25 mouse cellular contexts compared by ENCODE assay signal in genomic region chr1:188773631-188774030, GRCm38 (mm10).
DNase-seq lines count a peak whose midpoint lies in the region; ATAC-seq lines count a peak whose summit lies in the region.
"Had no signal": no experiment of that assay in that cellular context is flagged by ENCODE, and none has a peak within 500 bp of the region (broad histone marks: within the 10 kb centered on the region; RNA-seq: fewer than 3 reads in every experiment).

No protein-coding gene starts in this region.

- no peak overlapping the region for H3K9ac ChIP-seq in hindbrain, embryonic 11.5 days (ENCODE audit: low read depth, low read length)
- no peak overlapping the region for H3K9ac ChIP-seq in hindbrain, embryonic 14.5 days
- no peak overlapping the region for H3K9ac ChIP-seq in embryonic facial prominence, embryonic 14.5 days (ENCODE audit: low read depth, low read length)
- H3K9ac ChIP-seq in limb, embryonic 12.5 days (replicated peaks): no peak overlapping the region

- no peak overlapping the region for H3K27ac ChIP-seq in hindbrain, embryonic 11.5 days (ENCODE audit: low read depth, low read length)
- H3K27ac ChIP-seq in hindbrain, embryonic 14.5 days: no peak overlapping the region
- no peak overlapping the region for H3K27ac ChIP-seq in embryonic facial prominence, embryonic 14.5 days (replicated peaks; ENCODE audit: low read depth, low read length)
- H3K27ac ChIP-seq in limb, embryonic 12.5 days: peak overlapping the region; percentile 32
- H3K27ac ChIP-seq: gastrocnemius, adult 2 months; macrophage had no signal

- H3K27me3 ChIP-seq in hindbrain, embryonic 11.5 days (ENCODE audit: control insufficient read depth, insufficient read depth, low read length): no peaks in the 10 kb centered on the region
- no peaks in the 10 kb centered on the region for H3K27me3 ChIP-seq in hindbrain, embryonic 14.5 days (ENCODE audit: control insufficient read depth, insufficient read depth, low read length)
- H3K27me3 ChIP-seq in embryonic facial prominence, embryonic 14.5 days (replicated peaks; ENCODE audit: control insufficient read depth, insufficient read depth, low read length): no peaks in the 10 kb centered on the region
- no peaks in the 10 kb centered on the region for H3K27me3 ChIP-seq in limb, embryonic 12.5 days

- H3K4me1 ChIP-seq in hindbrain, embryonic 11.5 days (replicated peaks; ENCODE audit: control insufficient read depth, insufficient read depth, low read length): no peaks in the 10 kb centered on the region
- H3K4me1 ChIP-seq in hindbrain, embryonic 14.5 days (replicated peaks; ENCODE audit: control insufficient read depth, insufficient read depth, low read length): no peaks in the 10 kb centered on the region
- peaks cover 12% of the 10 kb centered on the region for H3K4me1 ChIP-seq in embryonic facial prominence, embryonic 14.5 days (ENCODE audit: control insufficient read depth, insufficient read depth, low read length)
- H3K4me1 ChIP-seq in limb, embryonic 12.5 days (replicated peaks): peaks cover 16% of the 10 kb centered on the region

- peak; percentile 10 for DNase-seq in hindbrain, embryonic 11.5 days (ENCODE audit: low spot score)
- no peak for DNase-seq in hindbrain, embryonic 14.5 days (ENCODE audit: low spot score)
- peak; percentile 51 for DNase-seq in embryonic facial prominence, embryonic 14.5 days (ENCODE audit: low spot score)
- no peak for DNase-seq in heart, postnatal 4 days
- DNase-seq in urinary bladder, postnatal 10 days (ENCODE audit: low spot score): no peak
- no peak for DNase-seq in adrenal gland, adult 18-20 months (ENCODE audit: low spot score in 2 of 2)
- DNase-seq: adrenal gland, postnatal 25 days; cerebellum, adult 18-20 months; cerebellum, postnatal 10 days; gastrocnemius, adult 2 months; gastrocnemius, postnatal 36 days; heart, adult 18-20 months; heart, postnatal 36 days; kidney, postnatal 14 days; layer of hippocampus, adult 9-11 months; midbrain, embryonic 14.5 days; thymus, postnatal 4 days had no signal

- H3K4me2 ChIP-seq in hindbrain, embryonic 11.5 days (replicated peaks; ENCODE audit: low read depth, low read length): no peak overlapping the region
- no peak overlapping the region for H3K4me2 ChIP-seq in hindbrain, embryonic 14.5 days (replicated peaks)
- no peak overlapping the region for H3K4me2 ChIP-seq in embryonic facial prominence, embryonic 14.5 days (ENCODE audit: low read depth, low read length)
- no peak overlapping the region for H3K4me2 ChIP-seq in limb, embryonic 12.5 days
- H3K4me2 ChIP-seq: heart, embryonic 11.5 days; liver, embryonic 11.5 days had no signal

- no peaks in the 10 kb centered on the region for H3K9me3 ChIP-seq in hindbrain, embryonic 11.5 days (ENCODE audit: control insufficient read depth, low read length)
- 0 out of 2 replicates have a peak, but pooled peaks cover 10% of the 10 kb centered on the region for H3K9me3 ChIP-seq in hindbrain, embryonic 14.5 days (ENCODE audit: control insufficient read depth, low read length)
- no peaks in the 10 kb centered on the region for H3K9me3 ChIP-seq in embryonic facial prominence, embryonic 14.5 days (ENCODE audit: control insufficient read depth, low read length)
- H3K9me3 ChIP-seq in limb, embryonic 12.5 days: no peaks in the 10 kb centered on the region

- no peak for ATAC-seq in hindbrain, embryonic 11.5 days (ENCODE audit: low FRiP score)
- no peak for ATAC-seq in hindbrain, embryonic 14.5 days (ENCODE audit: low FRiP score)
- ATAC-seq in embryonic facial prominence, embryonic 14.5 days (ENCODE audit: low read depth): no peak
- ATAC-seq in limb, embryonic 12.5 days (ENCODE audit: insufficient number of reproducible peaks, insufficient read depth, low FRiP score, low TSS enrichment, low read depth): no peak
- ATAC-seq: CD4-positive, CD25-positive, alpha-beta regulatory T cell, adult 4 months; forebrain, embryonic 14.5 days; hindbrain, embryonic 16.5 days; intestine, postnatal 0 days had no signal

- H3K36me3 ChIP-seq in hindbrain, embryonic 11.5 days (ENCODE audit: control insufficient read depth, insufficient read depth, low read length): no peaks in the 10 kb centered on the region
- H3K36me3 ChIP-seq in hindbrain, embryonic 14.5 days (replicated peaks; ENCODE audit: control insufficient read depth, insufficient read depth): no peaks in the 10 kb centered on the region
- no peaks in the 10 kb centered on the region for H3K36me3 ChIP-seq in embryonic facial prominence, embryonic 14.5 days (ENCODE audit: control insufficient read depth, insufficient read depth, low read length)
- H3K36me3 ChIP-seq in limb, embryonic 12.5 days: no peaks in the 10 kb centered on the region

- 69% methylated on average over 7 of the region's 7 CpGs for WGBS in hindbrain, embryonic 11.5 days
- 85% methylated on average over 7 of the region's 7 CpGs for WGBS in hindbrain, embryonic 14.5 days
- 37% methylated on average over 7 of the region's 7 CpGs for WGBS in embryonic facial prominence, embryonic 14.5 days
- WGBS in limb, embryonic 12.5 days: 26% methylated on average over 7 of the region's 7 CpGs

- H3K4me3 ChIP-seq in hindbrain, embryonic 11.5 days (ENCODE audit: low read depth, low read length): no peak overlapping the region
- no peak overlapping the region for H3K4me3 ChIP-seq in hindbrain, embryonic 14.5 days (replicated peaks; ENCODE audit: low read length)
- no peak overlapping the region for H3K4me3 ChIP-seq in embryonic facial prominence, embryonic 14.5 days (ENCODE audit: low read depth, low read length)
- no peak overlapping the region for H3K4me3 ChIP-seq in limb, embryonic 12.5 days (replicated peaks)
- H3K4me3 ChIP-seq: gastrocnemius, adult 2 months had no signal

Comparison
In these comparisons a context has a peak if more than half of its experiments do, and no peak if none do; other contexts are left out.
1. DNase-seq: peak in hindbrain, embryonic 11.5 days (single experiment) and embryonic facial prominence, embryonic 14.5 days (single experiment); none in hindbrain, embryonic 14.5 days (single experiment), heart, postnatal 4 days (single experiment), urinary bladder, postnatal 10 days (single experiment) and adrenal gland, adult 18-20 months (0 of 2).